In the genomic region with DNA sequence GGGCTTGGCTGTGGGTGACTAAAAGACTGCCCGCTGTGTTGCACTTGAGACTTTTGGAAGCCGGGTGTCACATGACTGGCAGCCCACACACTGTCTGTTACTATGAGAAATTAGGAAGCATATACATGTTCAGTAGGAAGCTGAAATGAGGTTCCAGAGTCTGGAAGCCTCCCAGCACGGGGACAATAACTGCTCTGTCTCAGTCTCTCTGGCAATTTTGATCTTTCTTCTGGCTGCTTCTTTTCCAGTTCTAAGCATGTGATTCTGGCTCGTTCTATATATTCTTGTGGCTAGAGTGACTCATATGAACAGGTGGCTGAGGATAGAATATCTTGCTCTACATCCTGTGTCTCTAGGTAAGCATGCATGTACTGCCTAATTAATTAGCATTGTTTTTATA, we compare ENCODE assay signal across 30 mouse cellular contexts. TPM values are rescaled to one million over a fixed set of nuclear protein-coding genes. Genes with fewer than 3 reads are reported as not detected.
DNase-seq lines count a peak whose midpoint lies in the region.
"Had no signal": no experiment of that assay in that cellular context is flagged by ENCODE, and none has a peak within 500 bp of the region (broad histone marks: within the 10 kb centered on the region; RNA-seq: fewer than 3 reads in every experiment).

No protein-coding gene starts in this region.

- DNase-seq in left cerebral cortex, postnatal 36 days (ENCODE audit: low spot score in 2 of 2), result peak; percentile 25 to 34
- no peak for DNase-seq in left cerebral cortex, postnatal 4 days
- peak; percentile 13 for DNase-seq in testis, postnatal 10 days (ENCODE audit: low spot score)
- DNase-seq in testis, postnatal 14 days (ENCODE audit: low spot score), result no peak
- peak; percentile 56 for DNase-seq in brain, adult 2 months (ENCODE audit: low read depth, low spot score)
- DNase-seq in gastrocnemius, adult 8-10 months (ENCODE audit: low spot score in 2 of 2), result no peak
- no peak for DNase-seq in embryonic facial prominence, embryonic 10.5 days (ENCODE audit: low spot score)
- DNase-seq: adrenal gland, postnatal 14 days; B cell, adult 2 months; cerebellum, adult 2 months; cerebellum, postnatal 10 days; embryo, embryonic 11 days; gastrocnemius, adult 2 months; gastrocnemius, postnatal 36 days; heart, adult 18-20 months; heart, postnatal 14 days had no signal

- H3K36me3 ChIP-seq in embryonic facial prominence, embryonic 10.5 days (replicated peaks), result no peaks in the 10 kb centered on the region
- H3K36me3 ChIP-seq: embryonic facial prominence, embryonic 12.5 days; forebrain, embryonic 12.5 days; heart, embryonic 15.5 days; hindbrain, embryonic 13.5 days had no signal

- no peaks in the 10 kb centered on the region for H3K27me3 ChIP-seq in embryonic facial prominence, embryonic 10.5 days (replicated peaks; ENCODE audit: low read depth, poor library complexity, severe bottlenecking)
- H3K27me3 ChIP-seq: embryonic facial prominence, embryonic 12.5 days; forebrain, embryonic 12.5 days; heart, embryonic 15.5 days; hindbrain, embryonic 13.5 days; Patski had no signal

- intact Hi-C loops in left cerebral cortex, postnatal 36 days (cut with DNase I), result no loop called here
- intact Hi-C loops in left cerebral cortex, postnatal 4 days (cut with DNase I), result no loop called here

- H3K4me1 ChIP-seq in embryonic facial prominence, embryonic 10.5 days, result no peaks in the 10 kb centered on the region
- H3K4me1 ChIP-seq: embryonic facial prominence, embryonic 12.5 days; forebrain, embryonic 12.5 days; heart, embryonic 15.5 days; hindbrain, embryonic 13.5 days had no signal

- no peaks in the 10 kb centered on the region for H3K9me3 ChIP-seq in embryonic facial prominence, embryonic 10.5 days
- H3K9me3 ChIP-seq: embryonic facial prominence, embryonic 12.5 days; forebrain, embryonic 12.5 days; heart, embryonic 15.5 days; hindbrain, embryonic 13.5 days had no signal

- H3K27ac ChIP-seq in embryonic facial prominence, embryonic 10.5 days (replicated peaks), result no peak overlapping the region
- H3K27ac ChIP-seq: embryonic facial prominence, embryonic 12.5 days; forebrain, embryonic 12.5 days; gastrocnemius, adult 2 months; heart, embryonic 15.5 days; hindbrain, embryonic 13.5 days; hindbrain, postnatal 0 days had no signal

- 85% methylated on average over 4 of the region's 4 CpGs for WGBS in embryonic facial prominence, embryonic 10.5 days

- no peak overlapping the region for H3K4me3 ChIP-seq in embryonic facial prominence, embryonic 10.5 days
- H3K4me3 ChIP-seq: embryonic facial prominence, embryonic 12.5 days; forebrain, embryonic 12.5 days; gastrocnemius, adult 2 months; heart, embryonic 15.5 days; hindbrain, embryonic 13.5 days had no signal

RNA-seq across cellular contexts. Expression of a gene that starts 9.3 kb away (rescaled TPM):
- 10 to 100 TPM in 1 of 2 experiments, 1 to 10 TPM in 1; 6.9 to 13.7 TPM for total RNA-seq in left cerebral cortex, postnatal 36 days (2021)
- total RNA-seq in left cerebral cortex, postnatal 4 days (2021), result 1 to 10 TPM; 7.6 TPM
- total RNA-seq in gastrocnemius, adult 8-10 months (2022), result 1 to 10 TPM; 2.5 to 6.8 (median 3.7) TPM
- 2.0 and 2.3 TPM in 2 replicates for polyA plus RNA-seq in embryonic facial prominence, embryonic 10.5 days (2016; fragmentation: Nextera tagmentation; extraction: Ambion mirVana)
- total RNA-seq: MEL had no signal

RNA-seq across cellular contexts. Expression of a gene that starts 33.1 kb away (rescaled TPM):
- total RNA-seq in left cerebral cortex, postnatal 36 days (2021), result under 1 TPM in 1 of 2 experiments, not detected in 1; 0.79 TPM
- 1 to 10 TPM; 1.1 to 1.9 TPM for total RNA-seq in left cerebral cortex, postnatal 4 days (2021)
- total RNA-seq in gastrocnemius, adult 8-10 months (2022), result not detected
- polyA plus RNA-seq in embryonic facial prominence, embryonic 10.5 days (2016; fragmentation: Nextera tagmentation; extraction: Ambion mirVana), result not detected in 2 replicates
- total RNA-seq: adrenal gland, adult 18-20 months; adrenal gland, postnatal 14 days; common myeloid progenitor, adult 5-6 weeks; gastrocnemius, adult 2 months; gastrocnemius, postnatal 36 days; hematopoietic stem cell, adult 5-6 weeks; MEL had no signal
- polyA plus RNA-seq: activated CD4-positive, CD25-positive, alpha-beta regulatory T cell, adult 4 months; embryonic facial prominence, embryonic 12.5 days; forebrain, embryonic 12.5 days; forebrain, embryonic 16.5 days; heart, embryonic 11.5 days; heart, embryonic 15.5 days; hindbrain, embryonic 13.5 days; intestine, embryonic 14.5 days had no signal

Comparison
In these comparisons a context has a peak if more than half of its experiments do, and no peak if none do; other contexts are left out.
1. DNase-seq: peak in left cerebral cortex, postnatal 36 days (2 of 2), testis, postnatal 10 days (single experiment) and brain, adult 2 months (single experiment); none in left cerebral cortex, postnatal 4 days (single experiment), testis, postnatal 14 days (single experiment), gastrocnemius, adult 8-10 months (0 of 2) and embryonic facial prominence, embryonic 10.5 days (single experiment).